Mouse (Mus musculus) c-Kit-negative CD71-positive TER-119-positive erythroid progenitor cells, embryonic 14.5 days (primary cell): ENCODE measurements around the gene Spsb1.

Experiments used
- DNase-seq: peaks from one replicate; pipeline ENCODE4 v3.0.0-alpha.2; 2013; ENCODE audit warnings: low read depth, low spot score

The Spsb1 gene

GRCm38 (mm10) chr4:149857688-149858087 is 97.2 kb downstream of the Spsb1 start:
- DNase-seq, result no peak

GRCm38 (mm10) chr4:149855892-149856807 is 98.7 kb downstream of the Spsb1 start:
- no peak for DNase-seq

GRCm38 (mm10) chr4:149855180-149855891 is 99.5 kb downstream of the Spsb1 start:
- DNase-seq, result no peak

GRCm38 (mm10) chr4:149854770-149855169 is 100.1 kb downstream of the Spsb1 start:
- DNase-seq, result no peak

GRCm38 (mm10) chr4:149854301-149854708 is 100.5 kb downstream of the Spsb1 start:
- peak; percentile 53 for DNase-seq

GRCm38 (mm10) chr4:149853698-149854284 is 101.1 kb downstream of the Spsb1 start:
- no peak for DNase-seq

GRCm38 (mm10) chr4:149851554-149851953 is 103.3 kb downstream of the Spsb1 start:
- DNase-seq, result no peak

- DNase-seq, result no peak
Measured at GRCm38 (mm10) chr4:149850674-149851073, 104.2 kb downstream of the Spsb1 start.

- DNase-seq, result no peak
Measured at GRCm38 (mm10) chr4:149850045-149850444, 104.8 kb downstream of the Spsb1 start.

- DNase-seq, result no peak
Measured at GRCm38 (mm10) chr4:149849035-149849434, 105.8 kb downstream of the Spsb1 start.

- DNase-seq, result no peak
Measured at GRCm38 (mm10) chr4:149846861-149847631, 107.8 kb downstream of the Spsb1 start.
